Mouse (Mus musculus): ENCODE measurements around the gene Slc40a1.
A peak's percentile ranks its signal among the peaks of the same experiment; 100 is the strongest.

Gene Slc40a1

DNA sequence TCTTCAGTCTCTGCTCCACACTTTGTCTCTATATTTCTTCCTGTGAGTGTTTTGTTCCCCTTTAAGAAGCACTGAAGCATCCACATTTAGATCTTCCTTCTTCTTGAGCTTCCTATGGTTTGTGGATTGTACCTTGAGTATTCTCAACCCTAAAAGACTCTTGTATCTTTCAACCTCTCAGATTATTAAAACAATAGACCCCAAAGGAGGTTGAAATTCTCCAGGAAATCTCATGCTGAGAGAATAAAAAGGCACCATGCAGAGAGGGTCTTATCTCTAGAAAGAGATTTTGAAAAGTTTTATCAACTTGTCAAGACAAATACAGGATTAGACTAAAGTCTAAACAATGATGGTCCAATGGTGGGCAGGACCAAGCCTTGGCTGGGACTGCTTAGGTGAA lies 42.9 kb downstream of the Slc40a1 start:
- no peak for DNase-seq (ENCODE audit: low spot score in 2 of 2)

DNA sequence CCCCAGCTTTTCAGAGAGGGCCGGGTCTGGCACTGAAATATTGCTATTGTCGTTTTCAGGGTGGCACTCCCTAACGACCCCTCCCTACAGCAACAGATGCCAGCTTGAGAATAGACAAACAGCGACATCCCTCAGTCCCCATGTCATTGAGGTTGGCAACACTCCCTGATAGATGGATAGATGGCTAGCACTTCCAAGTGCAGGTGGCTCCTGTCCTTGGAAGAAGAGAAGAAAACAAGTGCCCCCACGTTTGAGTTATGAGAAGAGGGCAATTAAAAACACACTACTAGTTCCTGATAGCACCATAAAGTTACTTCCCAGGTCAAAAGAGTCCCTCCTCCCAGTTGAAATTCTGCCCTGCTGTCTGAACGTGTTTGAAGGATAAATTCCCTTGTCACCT lies 44.2 kb downstream of the Slc40a1 start:
- DNase-seq (ENCODE audit: low spot score in 2 of 2), result no peak

DNA sequence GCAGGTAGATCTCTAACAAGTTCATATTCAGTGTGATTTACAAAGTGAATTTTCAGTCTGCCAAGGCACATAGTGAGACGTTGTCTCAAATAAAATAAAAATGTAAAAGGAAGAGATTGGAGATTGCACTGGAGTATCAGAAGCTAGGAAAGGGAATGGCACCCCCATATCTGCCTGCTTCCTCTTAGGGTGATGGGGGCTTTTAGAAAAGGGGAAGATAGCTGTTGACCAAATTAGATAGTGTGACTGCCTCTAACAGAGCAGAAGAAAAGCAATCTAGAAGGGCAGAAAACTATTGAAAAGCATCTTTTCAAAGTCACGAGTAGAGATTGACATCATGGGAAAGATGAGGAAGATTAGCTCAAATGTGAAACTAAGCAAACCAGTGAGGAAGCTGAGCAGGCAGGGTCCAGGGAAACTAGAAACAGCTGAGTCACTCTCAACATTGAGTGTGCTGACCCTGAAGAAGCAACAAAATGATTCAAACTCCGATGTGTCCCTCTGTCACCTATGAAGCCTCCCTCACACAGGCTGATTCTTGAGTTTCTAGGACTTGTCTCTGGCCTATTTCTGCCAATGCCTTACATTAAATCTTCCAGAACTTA lies 45.0 kb downstream of the Slc40a1 start:
- DNase-seq (ENCODE audit: low spot score in 2 of 2), result no peak

DNA sequence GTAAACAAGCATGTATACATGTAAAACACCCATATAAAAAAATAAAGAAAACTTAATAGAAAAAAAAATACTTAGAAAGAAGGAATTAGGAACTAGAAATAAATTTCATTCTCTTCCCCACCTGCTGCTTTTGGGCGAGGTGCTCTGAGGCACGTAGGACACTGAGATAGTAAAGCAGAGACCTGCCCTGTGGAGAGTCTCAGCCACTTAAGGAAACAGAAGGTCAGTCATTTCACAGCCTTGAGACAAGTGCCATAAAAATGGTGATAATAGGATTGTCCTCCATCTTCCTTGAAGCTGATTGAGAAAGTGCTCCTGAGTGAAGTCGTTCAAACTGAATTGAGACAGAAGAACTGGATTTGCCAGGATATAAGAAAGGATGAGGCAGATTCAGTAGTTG lies 48.9 kb downstream of the Slc40a1 start:
- DNase-seq (ENCODE audit: low spot score in 2 of 2), result no peak

DNA sequence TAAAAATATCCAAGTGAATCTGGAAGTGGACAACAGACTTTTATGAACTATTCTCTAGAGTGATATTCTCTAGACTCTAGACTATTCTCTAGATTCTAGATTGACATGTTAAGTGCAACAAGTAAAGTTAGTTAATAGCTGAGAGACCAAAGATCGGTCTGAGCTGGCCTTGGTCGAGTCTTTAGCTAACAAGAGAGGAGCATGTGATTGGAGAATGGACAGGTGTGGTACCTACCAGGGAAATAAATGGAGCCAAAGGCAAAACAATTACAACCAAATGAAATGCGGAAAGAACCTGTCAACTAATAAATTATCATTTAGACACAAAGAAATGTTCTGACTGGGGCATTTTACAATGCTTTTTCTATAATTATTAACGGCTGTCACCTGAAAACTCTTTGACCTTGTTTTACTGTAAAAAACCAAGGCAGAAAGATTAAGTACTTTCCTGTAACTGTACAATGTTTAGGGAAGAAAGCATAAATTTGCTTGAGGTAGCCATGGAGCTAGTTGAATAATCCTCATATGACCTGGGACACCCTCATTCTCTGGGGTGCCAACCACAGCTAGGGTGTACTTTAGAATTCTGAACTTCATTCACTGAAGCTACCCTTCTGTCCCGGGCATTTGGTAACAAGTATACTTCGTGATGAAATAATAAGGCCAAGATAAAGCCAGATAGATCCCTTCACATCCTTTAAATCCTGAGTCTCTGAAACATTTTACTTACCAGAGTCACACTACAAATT lies 49.7 kb downstream of the Slc40a1 start:
- no peak for DNase-seq (ENCODE audit: low spot score in 2 of 2)

DNA sequence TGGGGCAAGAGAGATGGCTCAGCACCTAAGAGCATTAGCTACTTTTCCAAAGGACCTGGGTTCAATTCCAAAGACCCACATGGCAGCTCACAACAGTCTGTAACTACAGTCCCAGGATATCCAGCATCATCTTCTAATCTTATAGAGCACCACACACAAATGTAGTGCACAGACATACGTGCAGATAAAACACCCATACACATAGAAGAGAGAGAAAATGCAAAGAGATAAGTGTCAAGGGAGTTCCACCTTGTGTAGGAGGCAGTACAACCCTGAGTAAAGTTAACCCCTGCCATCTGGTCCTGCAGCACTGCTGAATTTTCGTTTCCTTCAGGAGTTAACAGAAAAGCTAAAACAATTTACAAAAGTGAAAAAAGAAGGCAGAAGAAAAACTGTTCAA lies 50.7 kb downstream of the Slc40a1 start:
- DNase-seq (ENCODE audit: low spot score in 2 of 2), result no peak

DNA sequence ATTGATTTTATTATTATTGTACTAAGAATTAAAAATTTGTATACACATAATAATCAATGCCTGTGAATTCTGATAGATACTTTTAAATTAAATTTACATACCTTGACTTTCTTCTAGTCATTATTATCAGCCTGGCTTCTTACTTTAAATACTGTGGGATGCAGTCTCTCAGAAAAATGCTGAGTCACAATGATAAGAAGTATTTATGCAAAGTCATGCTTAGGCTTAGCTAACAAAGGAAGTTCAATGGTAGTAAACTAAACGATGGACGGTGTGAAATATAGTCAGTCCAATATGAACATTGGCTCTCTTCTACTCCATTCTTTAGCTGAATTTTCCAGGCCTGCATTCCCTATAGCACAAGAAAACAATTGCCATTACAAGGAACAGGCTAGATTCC lies 53.1 kb downstream of the Slc40a1 start:
- no peak for DNase-seq (ENCODE audit: low spot score in 2 of 2)

DNA sequence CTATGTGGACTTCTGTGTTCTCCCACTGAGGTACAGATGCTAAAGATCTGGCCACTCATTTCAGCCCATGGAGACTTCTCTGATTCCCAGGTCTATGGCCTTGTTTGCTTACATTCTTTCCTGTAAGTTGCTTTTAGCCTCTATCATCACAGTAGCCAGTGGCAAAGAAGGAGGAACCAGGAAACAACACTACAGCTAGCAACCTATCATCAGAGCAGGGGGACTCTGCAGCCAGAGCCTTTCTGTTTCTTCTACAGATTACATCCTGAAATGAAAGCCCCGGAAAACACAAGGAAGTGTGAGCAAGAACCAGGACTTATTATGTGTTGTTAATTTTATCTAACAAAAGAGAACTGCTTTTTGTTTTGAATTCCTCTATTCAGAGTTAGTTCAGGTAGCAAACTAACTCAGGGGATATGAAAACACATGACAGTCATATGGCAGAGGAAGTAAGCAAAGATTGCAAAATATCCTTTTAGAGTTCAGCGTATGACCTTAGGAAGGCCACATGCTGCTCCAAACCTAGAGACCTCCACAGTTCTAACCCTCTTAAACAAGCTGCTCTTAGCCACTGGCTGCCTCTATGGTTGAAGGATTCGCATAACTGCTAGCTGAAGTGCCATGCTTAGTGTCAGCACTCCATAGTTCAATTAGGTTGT lies 57.7 kb downstream of the Slc40a1 start:
- DNase-seq (ENCODE audit: low spot score in 2 of 2), result no peak

DNA sequence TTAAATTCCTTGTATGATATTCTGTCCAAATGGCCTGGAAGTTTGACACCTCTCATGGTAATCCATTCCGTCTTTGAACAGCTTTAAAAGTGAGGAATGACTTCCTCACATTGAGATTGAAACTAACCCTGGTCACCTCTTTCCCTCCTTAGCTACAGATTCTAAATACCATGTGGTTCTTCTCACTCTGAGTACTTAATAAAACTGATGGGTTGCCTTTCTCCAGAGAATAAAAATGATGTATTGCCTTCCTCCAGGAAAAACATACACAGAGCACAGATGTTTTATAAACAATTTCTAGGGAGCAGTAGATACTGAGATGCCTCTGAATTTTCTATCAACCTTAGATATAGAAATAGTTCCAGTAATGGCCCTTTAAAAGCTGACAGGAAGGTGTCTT lies 58.3 kb downstream of the Slc40a1 start:
- no peak for DNase-seq (ENCODE audit: low spot score in 2 of 2)

DNA sequence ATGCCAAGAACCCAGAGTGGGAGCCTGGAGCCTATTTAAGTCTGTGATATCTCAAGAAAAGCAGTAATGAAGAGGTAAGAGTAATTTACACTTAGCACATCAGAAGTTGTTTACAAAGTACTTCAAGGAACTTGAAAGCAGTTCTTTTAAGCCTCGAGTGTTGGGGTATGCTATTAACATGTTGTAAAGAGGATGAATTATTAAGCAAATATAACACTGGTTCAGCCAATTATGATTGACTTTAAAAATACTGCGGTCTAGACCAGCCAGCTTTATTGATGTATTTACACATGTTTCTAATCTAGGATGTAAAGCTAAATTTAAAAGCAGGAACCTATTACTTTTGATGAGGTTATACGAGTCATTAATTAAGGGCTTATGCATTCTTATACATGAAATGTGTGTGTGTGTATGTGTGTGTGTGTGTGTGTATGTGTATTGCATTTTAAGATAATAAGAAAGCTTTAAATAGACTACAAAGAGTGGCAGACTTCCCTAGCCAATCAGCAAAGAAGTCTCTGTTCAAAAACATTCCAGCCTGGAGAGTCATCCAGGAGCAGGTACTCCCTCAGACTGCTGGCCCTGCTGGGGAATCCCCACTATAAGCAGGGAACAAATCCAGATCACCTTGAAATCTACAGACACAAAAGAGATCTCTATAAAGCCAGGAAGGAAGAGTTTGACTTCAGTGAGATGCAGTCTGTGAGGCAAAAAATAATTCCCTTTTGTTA lies 59.9 kb downstream of the Slc40a1 start:
- DNase-seq (ENCODE audit: low spot score in 2 of 2), result no peak

DNA sequence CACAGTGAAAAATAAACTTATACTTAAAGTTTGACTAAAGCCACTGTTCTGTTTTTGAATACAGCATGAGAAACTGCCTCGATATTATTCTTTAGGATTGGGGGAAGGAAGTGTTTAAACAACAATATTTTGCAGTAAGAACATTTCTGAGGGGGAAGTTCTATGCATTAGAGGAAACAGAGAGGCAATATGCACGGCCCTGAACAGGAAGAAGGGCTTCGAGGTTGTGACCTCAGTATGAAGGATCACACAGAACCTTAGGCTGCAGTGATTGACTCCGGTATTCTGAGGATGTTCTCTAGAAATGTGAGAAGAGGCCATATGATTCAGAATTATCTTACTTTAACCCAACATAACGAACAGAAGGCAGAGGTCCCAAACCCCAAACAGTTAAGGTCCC lies 60.6 kb downstream of the Slc40a1 start:
- DNase-seq (ENCODE audit: low spot score in 2 of 2), result no peak

DNA sequence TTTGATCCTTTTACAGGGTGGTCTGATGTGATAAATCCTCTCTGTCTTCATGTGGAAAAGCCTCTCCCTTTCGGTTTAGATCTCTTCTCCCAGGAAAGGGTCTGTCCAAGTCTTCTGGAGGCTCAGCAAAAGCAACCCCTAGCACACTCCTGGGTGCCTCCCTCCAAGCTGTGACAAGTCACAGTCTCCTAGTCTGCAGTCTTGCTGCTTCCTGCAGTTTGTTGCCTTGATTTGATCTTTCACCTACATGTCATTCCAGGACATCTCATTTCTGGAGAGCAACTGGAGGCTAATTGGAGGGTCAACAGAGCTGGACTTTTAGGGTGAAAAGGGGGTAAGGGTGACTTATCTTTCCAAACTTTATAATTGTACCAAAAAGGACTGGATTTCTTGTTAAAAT lies 61.0 kb downstream of the Slc40a1 start:
- DNase-seq (ENCODE audit: low spot score in 2 of 2), result no peak

DNA sequence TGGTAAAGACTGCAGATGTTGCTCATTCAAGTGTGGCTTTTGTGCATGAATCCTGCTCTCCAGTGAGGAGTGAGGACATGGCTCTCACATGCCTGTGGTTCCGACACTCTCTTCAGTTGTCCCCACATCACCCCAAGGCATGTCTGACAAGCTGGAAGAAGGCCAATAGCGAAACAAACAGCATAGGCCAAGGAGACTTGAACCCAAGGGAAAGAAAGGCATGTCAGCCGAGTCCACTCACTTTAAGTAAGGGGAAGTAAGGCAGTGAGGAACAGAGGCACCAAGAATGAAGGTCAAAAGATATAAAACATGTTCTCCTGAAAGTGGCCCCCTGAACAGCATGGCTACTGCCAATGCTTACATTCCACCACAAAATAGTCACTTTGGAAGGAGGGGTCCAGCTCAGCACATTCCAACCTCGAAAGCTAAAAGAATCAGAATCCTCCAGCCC lies 61.7 kb downstream of the Slc40a1 start:
- DNase-seq (ENCODE audit: low spot score in 2 of 2), result peak in 1 of 2 experiments; percentile 23

DNA sequence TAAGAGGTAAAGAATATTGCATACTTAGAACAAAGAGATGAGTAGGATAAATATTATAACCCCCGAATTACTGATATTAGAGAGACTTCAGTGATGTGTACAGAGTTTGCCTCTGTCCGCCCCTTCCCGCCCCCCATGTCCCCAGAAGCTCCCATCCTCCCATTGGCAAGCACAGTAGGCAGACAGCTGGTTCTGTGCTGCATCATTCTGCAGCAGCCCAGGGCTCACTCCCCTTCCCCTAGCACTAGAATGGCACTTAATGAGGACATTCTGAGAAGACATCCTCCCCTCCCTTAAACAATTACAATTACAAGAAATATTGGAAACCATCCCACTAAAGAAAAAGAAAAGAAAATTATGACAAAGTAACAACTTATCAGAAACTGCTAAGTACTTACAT lies 62.7 kb downstream of the Slc40a1 start:
- DNase-seq (ENCODE audit: low spot score in 2 of 2), result no peak

DNA sequence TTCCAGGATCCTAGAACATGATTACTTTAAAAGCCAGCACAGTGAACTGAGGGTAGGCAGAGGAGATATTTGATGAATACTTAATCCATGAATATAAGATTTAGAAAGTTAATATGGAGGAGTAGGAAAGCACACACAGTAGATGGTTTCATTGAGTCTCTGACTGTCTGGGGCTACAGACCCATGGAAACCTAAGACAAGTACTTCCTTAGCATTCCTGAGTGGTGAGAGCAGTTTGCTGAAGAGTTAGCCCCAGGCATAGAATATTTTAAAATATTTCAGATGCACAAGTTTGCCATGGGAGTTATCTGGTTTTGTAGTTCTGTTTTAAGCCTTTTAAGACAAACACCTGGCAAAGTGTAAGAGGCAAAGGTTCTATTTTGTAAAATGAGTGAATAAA lies 65.2 kb downstream of the Slc40a1 start:
- DNase-seq (ENCODE audit: low spot score in 2 of 2), result no peak

DNA sequence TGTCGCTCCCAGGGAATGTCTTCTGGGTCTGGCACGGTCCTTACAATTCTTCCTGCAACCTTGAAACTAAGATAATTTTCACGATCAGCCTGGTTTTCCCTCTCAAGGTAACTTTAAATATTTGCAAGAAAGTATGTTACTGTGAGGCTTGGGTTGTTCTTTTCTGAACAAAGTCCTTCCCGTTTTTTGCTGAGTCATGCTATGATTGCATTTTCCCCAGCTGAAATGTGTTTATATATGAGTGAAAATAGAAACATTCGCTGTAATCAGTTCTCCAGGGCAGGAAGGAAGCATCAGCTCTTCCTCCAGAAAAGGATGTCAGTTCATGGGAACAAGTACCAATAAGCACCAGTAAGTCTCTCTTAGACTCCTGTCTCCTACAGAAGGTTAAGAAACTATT lies 66.0 kb downstream of the Slc40a1 start:
- DNase-seq (ENCODE audit: low spot score in 2 of 2), result no peak

Measured in urinary bladder, postnatal 4 days (tissue).